Mouse (Mus musculus): ENCODE data around the gene Kctd14.

GRCm38 (mm10) chr7:97407145-97407544 is 44.0 kb upstream of the Kctd14 start:
- TF ChIP-seq CTCF (conservative IDR thresholded peaks at IDR 0.05; ENCODE audit: insufficient read depth, insufficient read length, low read depth, low read length): no peak
- TF ChIP-seq POLR2A (IDR thresholded peaks at IDR 0.05; ENCODE audit: low read depth, low read length): no peak

Data from kidney, adult 2 months (tissue).